Mouse (Mus musculus) G1E (cell line): ENCODE results near the gene Atf6. TPM values are rescaled to one million over a fixed set of nuclear protein-coding genes. Genes with fewer than 3 reads are reported as not detected.

Source experiments
- ATAC-seq: 2 replicates; pipeline ENCODE4 v1.8.0; 2016; ENCODE audit warnings: mild to moderate bottlenecking; ENCODE audit not compliant: insufficient number of reproducible peaks, poor library complexity, low FRiP score, severe bottlenecking; ENCODE audit errors: extremely low read depth
- DNase-seq: peaks from one replicate; pipeline ENCODE4 v3.0.0; 2012; ENCODE audit warnings: low spot score
- H3K27me3 ChIP-seq: 2 replicates; pipeline ENCODE4 v1.6.1; 2012; ENCODE audit warnings: mild to moderate bottlenecking, low read length, inconsistent platforms; ENCODE audit not compliant: insufficient read depth
- H3K36me3 ChIP-seq: replicated peaks from 2 replicates; pipeline ENCODE3; 2012; ENCODE audit warnings: mild to moderate bottlenecking, inconsistent platforms
- H3K4me1 ChIP-seq: 2 replicates; pipeline ENCODE4 v1.6.1; 2012; ENCODE audit warnings: low read depth, low read length, inconsistent platforms, mixed read lengths; ENCODE audit not compliant: insufficient read depth
- H3K4me3 ChIP-seq: 2 replicates; pipeline ENCODE4 v1.5.1; 2012; ENCODE audit warnings: low read depth, mild to moderate bottlenecking, inconsistent platforms, low read length, moderate library complexity, mixed read lengths
- H3K9me3 ChIP-seq: replicated peaks from 2 replicates; pipeline ENCODE4 v1.6.1; 2012; ENCODE audit warnings: inconsistent platforms
- CTCF ChIP-seq: IDR thresholded peaks from 2 replicates; pipeline ENCODE4 v1.5.1; 2012; ENCODE audit warnings: low read depth, low read length, inconsistent platforms, mixed read lengths
- GATA1 ChIP-seq: IDR thresholded peaks from 2 replicates; pipeline ENCODE4 v1.6.1; 2012; ENCODE audit warnings: borderline replicate concordance, low read length, inconsistent platforms, mixed read lengths
- GATA2 ChIP-seq: IDR thresholded peaks from 2 replicates; pipeline ENCODE4 v1.6.1; 2012; ENCODE audit warnings: low read depth, low read length, inconsistent platforms, borderline replicate concordance
- POLR2AphosphoS5 ChIP-seq: IDR thresholded peaks from 2 replicates; pipeline ENCODE4 v1.6.1; 2012; ENCODE audit warnings: low read depth, low read length, inconsistent platforms; ENCODE audit not compliant: insufficient replicate concordance
- TAL1 ChIP-seq: conservative IDR thresholded peaks from 2 replicates; pipeline ENCODE4 v1.6.1; 2012; ENCODE audit warnings: low read depth, low read length, inconsistent platforms, mixed read lengths
- polyA plus RNA-seq: library from polyadenylated mRNA; stranded (reverse); fragments of >175 nt; gene quantifications from 2 replicates; pipeline ENCODE4 v1.2.3, GENCODE M21; 2012
- total RNA-seq, 2 experiments: library from RNA; stranded (forward) in 1 of 2; stranded (reverse) in 1 of 2; fragments of 200-1000 nt in 1 of 2; fragments of >200 nt in 1 of 2; fragmentation: Nextera tagmentation in 1 of 2; gene quantifications; 2 replicates each; pipeline ENCODE4 v1.2.3; 2014 to 2017

The Atf6 gene
- total and polyA plus RNA-seq, 3 experiments = 2.1 to 44.6 (median 22.7) TPM

GRCm38 (mm10) chr1:170665200-170665599, 202.4 kb downstream of the Atf6 start:
- TF ChIP-seq CTCF = no peak

GRCm38 (mm10) chr1:170664620-170665185, 202.9 kb downstream of the Atf6 start:
- Histone ChIP-seq H3K27me3 (peaks cover 24% of the 10 kb centered on the region; the same call in 1 of the 2 replicates), H3K9me3 (no peaks in the 10 kb centered on the region), H3K4me1 (no peaks in the 10 kb centered on the region), H3K4me3 (no peak overlapping the region), H3K36me3 (no peaks in the 10 kb centered on the region)
- TF ChIP-seq CTCF (no peak), GATA1 (no peak), POLR2AphosphoS5 (no peak), TAL1 (no peak), GATA2 (no peak)
- ATAC-seq (no peak), DNase-seq (no peak)

More at GRCm38 (mm10) chr1:170665200-170665599, 202.4 kb downstream of the Atf6 start:
- no peaks in the 10 kb centered on the region for H3K36me3 ChIP-seq
- H3K9me3 ChIP-seq = no peaks in the 10 kb centered on the region
- peaks cover 23% of the 10 kb centered on the region; the same call in 1 of the 2 replicates for H3K27me3 ChIP-seq
- H3K4me1 ChIP-seq = no peaks in the 10 kb centered on the region
- no peak overlapping the region for H3K4me3 ChIP-seq
- no peak for DNase-seq
- no peak for ATAC-seq

GRCm38 (mm10) chr1:170659260-170659659, 208.3 kb downstream of the Atf6 start:
- TF ChIP-seq GATA2 (no peak), TAL1 (no peak), CTCF (no peak), GATA1 (no peak), POLR2AphosphoS5 (no peak)
- peaks cover 33% of the 10 kb centered on the region for H3K27me3 ChIP-seq
- DNase-seq (no peak), ATAC-seq (no peak)
- no peaks in the 10 kb centered on the region for H3K36me3 ChIP-seq
- H3K4me1 ChIP-seq = no peaks in the 10 kb centered on the region
- no peak overlapping the region for H3K4me3 ChIP-seq
- H3K9me3 ChIP-seq = no peaks in the 10 kb centered on the region

GRCm38 (mm10) chr1:170657643-170658314, 209.8 kb downstream of the Atf6 start:
- Histone ChIP-seq H3K27me3 (peaks cover 33% of the 10 kb centered on the region), H3K9me3 (no peaks in the 10 kb centered on the region), H3K4me3 (no peak overlapping the region), H3K4me1 (no peaks in the 10 kb centered on the region), H3K36me3 (no peaks in the 10 kb centered on the region)
- DNase-seq (no peak), ATAC-seq (no peak)
- no peak for TF ChIP-seq TAL1
- no peak for TF ChIP-seq GATA2
- no peak for TF ChIP-seq GATA1
- TF ChIP-seq CTCF = no peak
- no peak for TF ChIP-seq POLR2AphosphoS5

GRCm38 (mm10) chr1:170657228-170657521, 210.4 kb downstream of the Atf6 start:
- H3K36me3 ChIP-seq = no peaks in the 10 kb centered on the region
- no peak for TF ChIP-seq CTCF
- no peak for TF ChIP-seq POLR2AphosphoS5
- no peak for TF ChIP-seq TAL1
- no peak for TF ChIP-seq GATA2
- TF ChIP-seq GATA1 = no peak
- ATAC-seq (no peak), DNase-seq (no peak)
- no peaks in the 10 kb centered on the region for H3K9me3 ChIP-seq
- peaks cover 33% of the 10 kb centered on the region for H3K27me3 ChIP-seq
- no peak overlapping the region for H3K4me3 ChIP-seq
- no peaks in the 10 kb centered on the region for H3K4me1 ChIP-seq

GRCm38 (mm10) chr1:170656518-170657227, 210.9 kb downstream of the Atf6 start:
- ATAC-seq = no peak
- Histone ChIP-seq H3K27me3 (peaks cover 36% of the 10 kb centered on the region), H3K36me3 (no peaks in the 10 kb centered on the region), H3K4me3 (no peak overlapping the region), H3K4me1 (no peaks in the 10 kb centered on the region), H3K9me3 (no peaks in the 10 kb centered on the region)
- DNase-seq = no peak
- no peak for TF ChIP-seq TAL1
- TF ChIP-seq GATA1 = no peak
- TF ChIP-seq GATA2 = no peak
- no peak for TF ChIP-seq CTCF
- TF ChIP-seq POLR2AphosphoS5 = no peak
